Mouse (Mus musculus) small intestine, adult 2 months (tissue): ENCODE data around the gene Pak1ip1.

ENCODE experiments used
- CTCF ChIP-seq: fragments of 200-500 bp; IDR thresholded peaks from 2 replicates; pipeline ENCODE4 v1.5.1; 2012; ENCODE audit warnings: low read depth, mild to moderate bottlenecking, control low read depth, inconsistent platforms, low read length, moderate library complexity, mixed read lengths; ENCODE audit not compliant: insufficient replicate concordance, insufficient read length; ENCODE audit errors: extremely low read depth
- POLR2A ChIP-seq: fragments of 200-500 bp; IDR thresholded peaks from 2 replicates; pipeline ENCODE4 v1.6.1; 2012; ENCODE audit warnings: low read depth, mild to moderate bottlenecking, control low read depth, inconsistent platforms, low read length, moderate library complexity

- TF ChIP-seq POLR2A = no peak
- TF ChIP-seq CTCF = no peak
These were observed 30.9 kb upstream of the Pak1ip1 start for GRCm38 (mm10) chr13:40969761-40970390.
